Mouse (Mus musculus) layer of hippocampus, adult 11-12 months (tissue): ENCODE measurements at regions not wholly inside any gene's neighbourhood (a gene's known extent, or its start where the extent isn't known, plus 50 kb on each side); places are given as distances from the start of the nearest gene placed in this dataset.

Source experiments
- DNase-seq: peaks from one replicate; pipeline ENCODE4 v3.0.0; 2022; ENCODE audit warnings: low spot score

DNA sequence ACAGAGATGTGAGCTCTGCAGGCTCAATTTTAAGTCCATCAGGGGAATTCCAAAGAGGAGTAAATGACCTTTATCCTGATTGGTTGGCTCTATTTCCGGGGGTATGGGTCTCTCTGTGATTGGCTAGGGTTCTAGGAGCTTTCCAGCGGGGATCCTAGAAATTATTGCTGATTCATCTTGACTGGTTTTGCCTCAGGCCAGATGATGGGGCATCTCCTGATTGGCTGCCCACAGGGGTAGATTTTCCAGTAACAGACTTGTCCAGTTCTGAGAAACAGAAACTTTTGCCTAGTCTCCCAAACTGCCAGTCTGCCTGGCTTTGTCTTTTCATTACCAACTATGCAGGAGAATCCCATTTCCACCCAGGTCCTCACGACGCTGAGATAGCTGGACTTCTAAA is 301.3 kb downstream of the Ins1 start:
- DNase-seq, result no peak

DNA sequence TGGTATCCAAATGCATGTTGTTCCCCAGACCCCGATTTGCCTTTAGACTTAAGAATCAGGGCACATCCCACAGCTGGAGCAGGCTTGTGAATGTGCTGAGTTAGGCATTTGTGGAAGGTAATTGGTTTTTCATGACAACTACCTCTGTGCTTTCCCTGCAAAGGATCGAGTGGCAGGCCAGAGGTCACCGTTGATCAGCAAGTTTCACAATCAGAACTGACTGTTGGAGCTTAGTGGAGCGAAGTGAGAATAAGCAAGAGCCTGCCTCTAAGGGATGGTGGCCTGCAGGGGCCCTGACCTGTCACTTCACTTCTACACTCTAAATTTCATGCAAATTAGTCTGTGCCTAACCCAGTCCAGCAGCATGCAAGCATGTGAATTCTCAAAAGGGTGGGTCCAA is 270.7 kb downstream of the Ins1 start:
- DNase-seq, result no peak

DNA sequence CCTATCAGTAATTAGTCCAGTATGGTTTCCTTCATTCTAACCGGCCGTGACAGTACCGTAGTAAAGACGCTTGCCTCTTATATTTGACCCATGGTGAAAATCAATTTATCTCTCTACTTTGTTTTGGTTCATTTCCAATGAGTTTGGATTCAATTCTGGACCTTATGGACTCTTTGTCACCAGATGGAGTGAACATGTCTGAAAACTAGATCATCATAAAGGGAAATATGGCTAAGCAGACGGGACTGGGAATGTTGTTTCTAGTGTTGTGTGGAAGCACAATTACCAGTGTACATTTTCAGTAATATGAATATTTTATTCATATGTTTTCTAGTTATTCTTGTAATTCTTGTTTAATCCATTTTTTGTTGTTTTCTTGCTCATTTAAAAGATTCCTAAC is 261.4 kb downstream of the Ins1 start:
- peak; percentile 15 for DNase-seq

DNA sequence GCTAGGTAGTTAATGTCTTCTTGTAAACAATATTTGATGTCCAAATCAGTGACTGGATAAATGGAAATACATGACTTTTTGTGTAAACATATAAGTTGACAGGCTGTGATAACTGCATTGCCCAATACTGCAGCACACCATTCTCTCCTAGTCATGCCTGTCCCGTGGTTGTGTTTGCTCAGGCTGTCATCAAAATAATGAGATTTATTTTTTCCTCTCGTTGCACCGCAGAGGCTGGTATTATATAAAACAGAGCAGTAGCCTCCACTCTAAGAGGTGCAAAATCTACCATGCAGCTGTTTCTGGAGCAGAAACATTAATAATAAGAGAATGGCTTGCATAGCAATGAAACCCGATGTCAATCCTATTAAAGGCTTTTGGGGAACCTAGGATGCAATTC is 239.2 kb downstream of the Ins1 start:
- no peak for DNase-seq
